Mouse (Mus musculus): Measurements from ENCODE around the gene Pcbp3. TPM values are rescaled to one million over a fixed set of nuclear protein-coding genes. Genes with fewer than 3 reads are reported as not detected.
A peak's percentile ranks its signal among the peaks of the same experiment; 100 is the strongest.

Pcbp3 gene
- polyA plus RNA-seq, 1 experiment from 2014 or later: 23.8 TPM

DNA sequence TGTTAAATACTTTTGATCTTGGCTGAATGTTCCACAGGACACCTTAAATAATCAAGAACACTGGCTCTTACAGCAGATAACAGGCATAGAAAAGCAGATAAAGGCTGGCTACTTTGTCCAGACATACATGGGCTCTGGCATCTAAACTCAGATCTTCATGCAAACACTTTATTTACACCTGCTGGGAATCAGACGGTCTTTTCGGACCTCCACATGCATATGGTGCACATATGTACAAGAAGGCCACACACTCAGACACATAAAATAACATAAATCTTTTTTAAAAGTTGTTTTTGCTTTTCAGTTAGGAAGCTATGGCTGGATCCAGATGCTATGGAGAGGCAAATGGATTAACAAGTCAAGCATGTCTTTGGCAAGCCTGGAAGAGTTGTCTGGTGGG lies 37.2 kb downstream of the Pcbp3 start:
- Histone ChIP-seq H3K9ac (replicated peaks; ENCODE audit: low read length) (no peak overlapping the region), H3K9me3 (replicated peaks; ENCODE audit: control insufficient read depth, low read length) (no peaks in the 10 kb centered on the region), H3K4me2 (ENCODE audit: low read depth, low read length) (no peak overlapping the region), H3K36me3 (replicated peaks; ENCODE audit: control insufficient read depth, insufficient read depth, low read depth, low read length) (no peaks in the 10 kb centered on the region), H3K27me3 (ENCODE audit: control insufficient read depth, insufficient read depth, low read length) (no peaks in the 10 kb centered on the region), H3K27ac (replicated peaks; ENCODE audit: low read depth, low read length) (no peak overlapping the region), H3K4me3 (ENCODE audit: low read depth, low read length) (no peak overlapping the region), H3K4me1 (ENCODE audit: control insufficient read depth, insufficient read depth, low read length) (no peaks in the 10 kb centered on the region)
- 89% methylated on average over 2 of the region's 2 CpGs for WGBS
- DNase-seq (ENCODE audit: low spot score): no peak
- no peak for ATAC-seq (replicated peaks; ENCODE audit: insufficient number of reproducible peaks, low FRiP score, low TSS enrichment, low read depth)

- DNase-seq (ENCODE audit: low spot score) (no peak), ATAC-seq (replicated peaks; ENCODE audit: insufficient number of reproducible peaks, low FRiP score, low TSS enrichment, low read depth) (no peak)
- Histone ChIP-seq H3K9me3 (replicated peaks; ENCODE audit: control insufficient read depth, low read length) (no peaks in the 10 kb centered on the region), H3K27me3 (ENCODE audit: control insufficient read depth, insufficient read depth, low read length) (no peaks in the 10 kb centered on the region), H3K4me3 (ENCODE audit: low read depth, low read length) (no peak overlapping the region), H3K36me3 (replicated peaks; ENCODE audit: control insufficient read depth, insufficient read depth, low read depth, low read length) (no peaks in the 10 kb centered on the region), H3K27ac (replicated peaks; ENCODE audit: low read depth, low read length) (no peak overlapping the region), H3K4me2 (ENCODE audit: low read depth, low read length) (no peak overlapping the region), H3K4me1 (ENCODE audit: control insufficient read depth, insufficient read depth, low read length) (no peaks in the 10 kb centered on the region), H3K9ac (replicated peaks; ENCODE audit: low read length) (no peak overlapping the region)
- WGBS: 93% methylated on average over 3 of the region's 3 CpGs
Observed at GRCm38 (mm10) chr10:76918086-76918485, 43.6 kb downstream of the Pcbp3 start.

GRCm38 (mm10) chr10:76906434-76906833 lies 55.3 kb downstream of the Pcbp3 start:
- ATAC-seq (replicated peaks; ENCODE audit: insufficient number of reproducible peaks, low FRiP score, low TSS enrichment, low read depth) (no peak), DNase-seq (ENCODE audit: low spot score) (no peak)
- H3K9me3 ChIP-seq (replicated peaks; ENCODE audit: control insufficient read depth, low read length): no peaks in the 10 kb centered on the region
- no peaks in the 10 kb centered on the region for H3K27me3 ChIP-seq (ENCODE audit: control insufficient read depth, insufficient read depth, low read length)
- H3K4me1 ChIP-seq (ENCODE audit: control insufficient read depth, insufficient read depth, low read length): no peaks in the 10 kb centered on the region
- H3K4me3 ChIP-seq (ENCODE audit: low read depth, low read length): no peak overlapping the region
- WGBS: 82% methylated on average over 10 of the region's 10 CpGs
- H3K4me2 ChIP-seq (ENCODE audit: low read depth, low read length): no peak overlapping the region
- no peak overlapping the region for H3K27ac ChIP-seq (replicated peaks; ENCODE audit: low read depth, low read length)
- H3K9ac ChIP-seq (replicated peaks; ENCODE audit: low read length): no peak overlapping the region
- H3K36me3 ChIP-seq (replicated peaks; ENCODE audit: control insufficient read depth, insufficient read depth, low read depth, low read length): no peaks in the 10 kb centered on the region

GRCm38 (mm10) chr10:76905935-76906341 lies 55.7 kb downstream of the Pcbp3 start:
- 71% methylated on average over 14 of the region's 14 CpGs for WGBS
- DNase-seq (ENCODE audit: low spot score): no peak

GRCm38 (mm10) chr10:76903694-76904093 lies 58.0 kb downstream of the Pcbp3 start:
- H3K4me1 ChIP-seq (ENCODE audit: control insufficient read depth, insufficient read depth, low read length): no peaks in the 10 kb centered on the region
- H3K27me3 ChIP-seq (ENCODE audit: control insufficient read depth, insufficient read depth, low read length): no peaks in the 10 kb centered on the region
- no peak overlapping the region for H3K27ac ChIP-seq (replicated peaks; ENCODE audit: low read depth, low read length)
- H3K4me2 ChIP-seq (ENCODE audit: low read depth, low read length): no peak overlapping the region
- WGBS: 56% methylated on average over 3 of the region's 3 CpGs
- ATAC-seq (replicated peaks; ENCODE audit: insufficient number of reproducible peaks, low FRiP score, low TSS enrichment, low read depth) (no peak), DNase-seq (ENCODE audit: low spot score) (no peak)
- H3K9me3 ChIP-seq (replicated peaks; ENCODE audit: control insufficient read depth, low read length): no peaks in the 10 kb centered on the region
- H3K36me3 ChIP-seq (replicated peaks; ENCODE audit: control insufficient read depth, insufficient read depth, low read depth, low read length): no peaks in the 10 kb centered on the region
- no peak overlapping the region for H3K4me3 ChIP-seq (ENCODE audit: low read depth, low read length)
- H3K9ac ChIP-seq (replicated peaks; ENCODE audit: low read length): no peak overlapping the region

More at GRCm38 (mm10) chr10:76905935-76906341, 55.7 kb downstream of the Pcbp3 start:
- H3K4me3 ChIP-seq (ENCODE audit: low read depth, low read length): no peak overlapping the region
- ATAC-seq (replicated peaks; ENCODE audit: insufficient number of reproducible peaks, low FRiP score, low TSS enrichment, low read depth): no peak
- no peak overlapping the region for H3K9ac ChIP-seq (replicated peaks; ENCODE audit: low read length)
- H3K36me3 ChIP-seq (replicated peaks; ENCODE audit: control insufficient read depth, insufficient read depth, low read depth, low read length): no peaks in the 10 kb centered on the region
- no peaks in the 10 kb centered on the region for H3K27me3 ChIP-seq (ENCODE audit: control insufficient read depth, insufficient read depth, low read length)
- H3K4me1 ChIP-seq (ENCODE audit: control insufficient read depth, insufficient read depth, low read length): no peaks in the 10 kb centered on the region
- no peaks in the 10 kb centered on the region for H3K9me3 ChIP-seq (replicated peaks; ENCODE audit: control insufficient read depth, low read length)
- no peak overlapping the region for H3K27ac ChIP-seq (replicated peaks; ENCODE audit: low read depth, low read length)
- no peak overlapping the region for H3K4me2 ChIP-seq (ENCODE audit: low read depth, low read length)

- Histone ChIP-seq H3K4me2 (ENCODE audit: low read depth, low read length) (no peak overlapping the region), H3K36me3 (replicated peaks; ENCODE audit: control insufficient read depth, insufficient read depth, low read depth, low read length) (no peaks in the 10 kb centered on the region), H3K9me3 (replicated peaks; ENCODE audit: control insufficient read depth, low read length) (no peaks in the 10 kb centered on the region), H3K27me3 (ENCODE audit: control insufficient read depth, insufficient read depth, low read length) (no peaks in the 10 kb centered on the region), H3K9ac (replicated peaks; ENCODE audit: low read length) (no peak overlapping the region), H3K4me3 (ENCODE audit: low read depth, low read length) (no peak overlapping the region), H3K27ac (replicated peaks; ENCODE audit: low read depth, low read length) (peak overlapping the region; percentile 35; the same call in 1 of the 2 replicates), H3K4me1 (ENCODE audit: control insufficient read depth, insufficient read depth, low read length) (no peaks in the 10 kb centered on the region)
- DNase-seq (ENCODE audit: low spot score) (no peak), ATAC-seq (replicated peaks; ENCODE audit: insufficient number of reproducible peaks, low FRiP score, low TSS enrichment, low read depth) (no peak)
- 78% methylated on average over 3 of the region's 3 CpGs for WGBS
Observed at GRCm38 (mm10) chr10:76903099-76903498, 58.6 kb downstream of the Pcbp3 start.

- peak overlapping the region; percentile 35; the same call in 1 of the 2 replicates for H3K27ac ChIP-seq (replicated peaks; ENCODE audit: low read depth, low read length)
- no peak overlapping the region for H3K4me3 ChIP-seq (ENCODE audit: low read depth, low read length)
- no peaks in the 10 kb centered on the region for H3K27me3 ChIP-seq (ENCODE audit: control insufficient read depth, insufficient read depth, low read length)
- 30% methylated on average over 6 of the region's 6 CpGs for WGBS
- H3K9ac ChIP-seq (replicated peaks; ENCODE audit: low read length): no peak overlapping the region
- H3K36me3 ChIP-seq (replicated peaks; ENCODE audit: control insufficient read depth, insufficient read depth, low read depth, low read length): no peaks in the 10 kb centered on the region
- H3K4me2 ChIP-seq (ENCODE audit: low read depth, low read length): no peak overlapping the region
- peak; percentile 14 for DNase-seq (ENCODE audit: low spot score)
- H3K4me1 ChIP-seq (ENCODE audit: control insufficient read depth, insufficient read depth, low read length): no peaks in the 10 kb centered on the region
- H3K9me3 ChIP-seq (replicated peaks; ENCODE audit: control insufficient read depth, low read length): no peaks in the 10 kb centered on the region
- peak; percentile 48; the same call in 1 of the 2 replicates for ATAC-seq (replicated peaks; ENCODE audit: insufficient number of reproducible peaks, low FRiP score, low TSS enrichment, low read depth)
Observed at GRCm38 (mm10) chr10:76902588-76902987, 59.1 kb downstream of the Pcbp3 start.

DNA sequence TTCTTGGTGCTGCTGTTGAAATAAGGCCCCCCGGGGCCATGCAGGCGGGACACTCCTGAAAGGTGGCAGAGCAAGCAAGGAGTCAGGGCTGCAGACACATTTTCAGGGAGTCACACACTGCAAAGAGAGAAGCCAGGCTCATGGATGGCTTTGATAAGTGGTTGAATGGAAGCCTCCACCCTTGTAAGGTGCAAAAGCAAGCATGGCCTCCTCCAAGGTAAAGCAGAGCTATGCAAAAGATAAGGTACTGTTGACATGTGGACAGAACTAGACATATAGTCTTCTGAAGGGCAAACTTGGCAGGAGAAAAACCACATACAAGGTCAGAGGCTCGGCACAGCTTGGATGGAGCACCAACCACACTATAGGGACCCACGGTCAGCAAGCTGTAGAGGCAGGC lies 63.3 kb downstream of the Pcbp3 start:
- Histone ChIP-seq H3K27me3 (ENCODE audit: control insufficient read depth, insufficient read depth, low read length) (no peaks in the 10 kb centered on the region), H3K9me3 (replicated peaks; ENCODE audit: control insufficient read depth, low read length) (no peaks in the 10 kb centered on the region), H3K4me3 (ENCODE audit: low read depth, low read length) (no peak overlapping the region), H3K4me1 (ENCODE audit: control insufficient read depth, insufficient read depth, low read length) (no peaks in the 10 kb centered on the region), H3K9ac (replicated peaks; ENCODE audit: low read length) (no peak overlapping the region), H3K36me3 (replicated peaks; ENCODE audit: control insufficient read depth, insufficient read depth, low read depth, low read length) (no peaks in the 10 kb centered on the region), H3K27ac (replicated peaks; ENCODE audit: low read depth, low read length) (no peak overlapping the region), H3K4me2 (ENCODE audit: low read depth, low read length) (no peak overlapping the region)
- DNase-seq (ENCODE audit: low spot score): no peak
- 88% methylated on average over 4 of the region's 4 CpGs for WGBS
- no peak for ATAC-seq (replicated peaks; ENCODE audit: insufficient number of reproducible peaks, low FRiP score, low TSS enrichment, low read depth)
